Mouse (Mus musculus): ENCODE measurements around the gene Col5a1. TPM values are rescaled to one million over a fixed set of nuclear protein-coding genes. Genes with fewer than 3 reads are reported as not detected.

The Col5a1 gene
- total RNA-seq, 4 experiments from 2014 or later, result 5.5 to 9.9 (median 7.8) TPM

DNA sequence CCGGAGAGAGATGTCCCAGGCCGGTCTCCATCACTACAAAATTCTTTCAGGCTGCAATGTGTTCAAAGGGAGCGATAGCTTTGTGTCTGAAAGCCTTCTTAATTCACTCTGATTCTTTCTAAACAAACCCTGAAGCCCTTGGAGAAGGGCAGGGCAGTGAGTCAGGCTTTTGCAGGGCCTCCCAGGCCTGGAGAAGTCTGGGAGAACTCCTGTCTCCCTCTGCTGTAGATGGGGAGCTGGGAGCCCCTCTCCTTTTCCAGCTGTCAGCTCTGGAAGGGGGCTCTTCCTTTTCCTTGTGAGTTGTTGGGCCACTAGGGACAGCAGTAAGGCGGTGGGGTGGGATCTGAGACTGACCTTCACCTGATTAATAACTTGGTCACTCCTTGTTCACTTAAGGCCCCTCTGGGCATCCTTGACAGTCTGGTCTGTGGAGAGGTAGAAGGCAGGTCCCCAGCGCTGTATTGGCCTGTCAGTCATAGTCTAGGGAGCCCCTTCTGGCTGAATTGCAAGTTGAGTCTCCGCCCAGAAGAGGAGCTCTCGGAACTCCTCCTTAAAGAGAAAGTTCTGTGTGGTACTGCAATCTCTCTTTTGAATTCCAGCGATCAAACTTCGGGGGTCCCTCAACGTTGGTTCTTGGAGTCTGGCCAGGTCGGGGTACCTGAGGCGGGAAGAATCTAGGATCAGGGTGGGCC is 623 bp upstream of the Col5a1 start:
- no peak for DNase-seq (ENCODE audit: low spot score in 2 of 2)

- peak in 1 of 2 experiments; percentile 22 for DNase-seq (ENCODE audit: low spot score in 2 of 2)
These were observed 609 bp downstream of the Col5a1 start for GRCm38 (mm10) chr2:27886608-27887460.

GRCm38 (mm10) chr2:27887461-27888264 is 1.4 kb downstream of the Col5a1 start:
- peak in 1 of 2 experiments; percentile 11 for DNase-seq (ENCODE audit: low spot score in 2 of 2)

DNA sequence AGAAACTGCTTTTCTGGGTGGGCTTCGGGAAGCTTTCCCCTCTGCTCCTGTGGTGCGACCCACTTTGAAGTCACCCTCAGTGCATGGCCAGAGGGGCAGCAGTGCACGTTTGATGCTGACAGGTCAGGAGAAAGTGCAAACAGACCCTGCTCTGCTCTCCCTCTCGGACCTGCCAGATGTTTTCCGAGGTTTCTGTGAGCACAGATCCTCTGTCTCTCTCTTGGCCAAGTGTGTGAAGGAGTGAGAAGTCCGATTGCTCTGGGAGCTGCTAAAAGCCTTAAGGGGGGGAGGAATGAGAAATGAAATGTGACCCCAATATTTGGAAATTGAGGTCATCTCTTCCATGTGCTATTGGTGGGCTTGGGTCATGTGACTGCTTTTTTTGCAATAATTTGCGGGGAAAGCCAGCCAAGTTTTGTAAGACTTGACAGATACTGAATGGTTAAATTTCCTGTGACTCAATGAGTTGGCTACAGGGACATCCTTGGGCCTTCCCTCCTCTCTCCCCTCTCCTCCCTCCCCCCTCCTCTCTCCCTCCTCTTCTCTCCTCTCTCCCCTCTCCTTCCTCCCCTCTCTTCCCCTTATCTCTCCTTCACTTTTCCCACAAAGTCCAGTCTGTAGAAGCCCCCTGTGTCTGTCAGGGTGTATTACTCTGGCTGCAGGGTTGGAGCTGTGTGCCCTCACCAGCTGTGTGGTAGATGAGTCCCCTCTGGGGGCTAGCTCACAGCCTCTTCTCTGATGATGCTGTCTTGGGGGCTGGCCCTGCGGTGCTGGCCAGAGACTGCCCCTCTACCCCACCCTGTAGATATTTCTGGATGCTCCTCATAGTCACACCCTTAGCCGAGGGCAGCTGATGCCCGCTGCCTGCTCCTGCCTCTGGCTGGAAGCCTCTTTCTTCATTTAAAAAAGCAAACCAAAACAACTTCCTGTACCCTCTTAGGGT is 2.6 kb downstream of the Col5a1 start:
- DNase-seq (ENCODE audit: low spot score in 2 of 2), result peak; percentile 40 to 53

DNA sequence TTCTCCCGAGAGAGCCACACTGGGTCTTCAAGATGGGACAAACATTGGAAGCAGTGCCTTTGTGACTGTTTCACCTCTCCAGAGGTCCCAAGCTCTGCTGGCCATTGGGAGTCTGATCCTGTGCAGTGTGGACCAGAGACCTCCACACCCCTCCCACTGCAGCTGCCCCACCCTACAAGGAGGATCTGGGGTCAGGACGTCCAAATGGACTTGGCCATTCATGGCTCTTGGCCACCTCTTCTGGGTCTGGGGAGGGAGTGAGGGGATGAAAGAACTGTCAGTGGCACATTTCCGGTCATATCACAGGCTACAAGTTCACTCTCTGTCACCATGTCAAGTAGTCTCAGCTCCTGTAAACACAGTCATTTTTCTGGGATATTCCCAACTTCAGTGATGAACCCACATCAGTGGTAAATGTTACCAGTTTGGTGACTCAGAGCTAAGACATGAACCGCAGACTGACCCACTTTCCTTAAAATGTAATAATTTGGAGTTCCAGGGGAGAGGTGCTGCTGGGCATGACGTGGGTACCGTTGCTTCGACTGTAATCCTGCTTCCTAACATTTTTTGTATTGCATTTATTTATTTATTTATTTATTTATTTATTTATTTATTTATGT is 5.8 kb downstream of the Col5a1 start:
- no peak for DNase-seq (ENCODE audit: low spot score in 2 of 2)

- no peak for DNase-seq (ENCODE audit: low spot score in 2 of 2)
These were observed 6.8 kb downstream of the Col5a1 start for GRCm38 (mm10) chr2:27893015-27893414.

DNA sequence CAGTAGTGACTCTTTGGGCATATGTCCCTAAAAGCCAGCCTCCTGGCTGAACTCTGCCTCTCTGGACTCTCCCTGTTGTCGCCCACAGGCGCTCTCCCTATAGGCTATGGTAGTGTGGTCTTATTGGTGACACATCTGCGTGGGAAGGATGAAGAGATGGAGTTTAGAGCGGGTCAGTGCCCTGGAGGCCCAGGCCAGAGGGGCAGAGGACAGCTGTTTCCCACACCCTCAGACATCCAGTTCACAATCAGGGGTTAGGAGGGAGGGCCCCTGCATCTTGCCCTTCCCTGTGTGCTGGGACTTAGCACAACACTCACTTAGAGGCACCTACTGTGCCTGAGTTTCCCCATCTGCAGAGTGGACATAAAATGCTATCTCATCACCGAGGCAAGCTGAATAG is 8.8 kb downstream of the Col5a1 start:
- DNase-seq (ENCODE audit: low spot score in 2 of 2), result no peak

- no peak for DNase-seq (ENCODE audit: low spot score in 2 of 2)
These were observed 9.4 kb downstream of the Col5a1 start for GRCm38 (mm10) chr2:27895648-27896047.

GRCm38 (mm10) chr2:27897161-27897560 is 10.9 kb downstream of the Col5a1 start:
- DNase-seq (ENCODE audit: low spot score in 2 of 2), result peak; percentile 54 to 68

DNA sequence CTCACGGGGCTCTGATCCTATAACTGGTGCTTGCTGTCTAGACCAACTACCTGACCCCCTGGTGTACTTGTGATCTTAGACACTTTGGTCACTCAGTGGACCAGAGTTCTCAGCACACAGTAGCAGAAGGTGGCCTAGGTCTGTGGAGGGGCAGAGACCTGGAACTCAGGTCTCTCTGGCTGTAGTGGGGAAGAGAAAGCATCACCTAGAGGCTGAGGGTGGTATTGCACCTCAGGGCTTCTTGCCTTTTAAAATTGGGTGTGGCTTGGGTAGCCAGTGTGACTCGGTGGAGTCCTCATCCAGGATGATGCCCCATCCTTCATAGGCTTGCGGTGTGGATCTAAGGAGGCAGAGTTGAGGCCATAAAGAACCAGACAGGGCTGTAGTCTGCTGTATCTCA is 13.7 kb downstream of the Col5a1 start:
- DNase-seq (ENCODE audit: low spot score in 2 of 2), result peak; percentile 39 to 42

GRCm38 (mm10) chr2:27901076-27901475 is 14.9 kb downstream of the Col5a1 start:
- peak; percentile 25 to 34 for DNase-seq (ENCODE audit: low spot score in 2 of 2)

DNA sequence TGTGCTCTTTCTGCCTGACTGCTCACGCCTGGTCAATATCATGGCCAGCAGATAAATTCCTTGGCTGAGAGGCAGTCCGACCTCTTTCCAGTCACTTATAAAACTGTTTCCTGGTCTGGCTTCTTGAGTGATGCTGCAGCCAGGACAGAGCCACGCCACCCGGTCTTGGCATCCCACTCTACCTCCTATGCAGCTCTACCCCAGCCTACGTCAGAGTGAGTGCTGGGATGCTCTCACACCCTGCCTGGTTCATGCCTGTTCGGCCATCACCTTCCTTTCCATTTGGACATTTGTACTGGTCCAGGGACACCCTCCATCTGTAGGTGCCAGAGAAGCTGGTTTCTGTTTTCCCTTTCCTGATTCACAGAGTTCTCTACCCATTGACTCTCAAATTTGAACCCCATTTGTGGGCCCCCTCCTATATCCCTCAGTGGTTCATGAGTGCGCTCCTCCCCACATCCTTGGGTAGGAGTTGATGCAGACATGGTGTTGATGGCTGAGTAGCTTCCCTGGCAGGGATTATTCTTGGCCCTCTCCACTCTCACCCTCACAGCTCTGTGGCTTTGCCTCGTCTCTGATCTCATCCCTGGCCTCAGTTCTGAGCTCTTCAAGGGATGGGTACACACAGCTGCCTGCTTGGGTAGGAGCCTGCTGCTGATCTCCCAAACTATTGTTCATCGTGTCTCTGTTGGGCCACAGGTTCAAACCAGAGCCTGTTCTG is 15.5 kb downstream of the Col5a1 start:
- DNase-seq (ENCODE audit: low spot score in 2 of 2), result no peak

DNA sequence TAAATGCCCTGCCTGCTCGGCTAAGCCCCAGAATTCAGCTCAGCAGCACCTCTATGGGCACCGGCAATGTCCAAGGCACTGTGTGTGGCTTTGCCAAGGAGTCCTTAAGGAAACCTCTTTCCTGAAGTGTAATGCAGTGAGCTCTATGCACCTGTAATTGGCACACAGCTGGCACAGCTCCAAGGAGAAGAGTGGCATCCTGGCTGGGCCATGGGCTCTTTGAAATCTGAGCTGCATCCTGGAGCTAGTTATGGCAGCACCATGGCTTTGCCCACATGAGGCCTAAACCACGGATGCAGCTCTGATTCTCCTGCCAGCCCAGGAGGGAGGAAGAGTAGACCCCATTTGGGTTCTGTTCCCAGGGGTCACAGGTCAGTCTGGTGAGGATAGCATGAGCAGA is 16.1 kb downstream of the Col5a1 start:
- no peak for DNase-seq (ENCODE audit: low spot score in 2 of 2)

DNA sequence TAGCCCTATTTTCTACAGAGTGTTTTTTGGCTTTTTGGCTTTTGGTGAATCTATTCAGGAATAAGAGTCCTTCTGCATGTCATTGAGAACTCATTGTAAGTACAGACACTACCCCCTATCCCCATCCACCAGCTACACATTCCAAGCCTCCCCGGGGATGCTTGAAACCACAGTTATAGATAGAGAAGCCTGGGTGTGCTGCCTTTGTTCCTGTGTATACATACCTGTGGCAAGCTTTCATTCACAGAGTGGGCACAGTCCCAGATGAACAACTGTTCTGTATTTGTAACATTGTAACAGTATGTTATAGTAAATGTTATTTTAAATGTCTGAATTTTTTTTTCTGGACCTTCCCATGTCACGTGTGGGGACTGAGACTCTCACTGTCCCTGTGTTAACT is 19.2 kb downstream of the Col5a1 start:
- no peak for DNase-seq (ENCODE audit: low spot score in 2 of 2)

DNA sequence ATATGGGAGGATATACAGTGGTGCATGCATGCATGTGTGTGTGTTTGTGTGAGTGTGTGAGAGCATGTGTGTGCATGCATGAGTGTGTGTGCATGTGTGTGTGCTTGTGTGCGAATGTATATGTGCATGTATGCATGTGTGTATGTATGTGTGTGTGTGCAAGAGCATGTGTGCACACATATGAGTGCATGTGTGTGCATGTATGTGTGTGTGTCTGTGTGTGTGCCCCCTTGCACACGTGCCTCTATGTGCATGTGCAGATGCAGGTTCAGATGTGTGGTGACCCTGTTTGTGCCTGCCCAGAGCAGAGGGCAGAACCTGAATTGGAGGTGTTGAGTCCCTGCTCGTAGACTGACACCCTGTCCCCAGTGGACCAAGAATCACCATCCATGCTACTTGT is 24.3 kb downstream of the Col5a1 start:
- DNase-seq (ENCODE audit: low spot score in 2 of 2), result no peak

- DNase-seq (ENCODE audit: low spot score in 2 of 2), result no peak
These were observed 26.5 kb downstream of the Col5a1 start for GRCm38 (mm10) chr2:27912546-27913275.

DNA sequence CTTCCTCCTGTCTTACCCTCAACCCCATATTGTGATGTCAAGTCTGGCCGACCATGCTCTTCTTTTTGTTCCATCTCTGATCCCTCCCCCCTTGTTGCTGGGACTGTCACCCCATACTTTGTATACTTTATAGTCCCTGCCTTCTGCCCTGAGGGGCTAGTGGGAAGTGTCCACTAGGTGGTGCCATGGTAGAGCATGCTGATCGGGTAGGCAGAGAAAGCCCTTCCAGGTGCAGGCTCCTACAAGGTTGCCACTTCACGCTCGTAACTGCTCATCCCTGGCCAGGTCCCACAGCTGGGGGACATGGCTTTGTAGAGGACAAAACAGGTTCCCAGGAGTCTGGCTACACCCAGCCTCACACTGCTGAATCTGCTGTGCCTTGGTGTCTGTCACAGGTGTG is 29.5 kb downstream of the Col5a1 start:
- DNase-seq (ENCODE audit: low spot score in 2 of 2), result no peak

DNA sequence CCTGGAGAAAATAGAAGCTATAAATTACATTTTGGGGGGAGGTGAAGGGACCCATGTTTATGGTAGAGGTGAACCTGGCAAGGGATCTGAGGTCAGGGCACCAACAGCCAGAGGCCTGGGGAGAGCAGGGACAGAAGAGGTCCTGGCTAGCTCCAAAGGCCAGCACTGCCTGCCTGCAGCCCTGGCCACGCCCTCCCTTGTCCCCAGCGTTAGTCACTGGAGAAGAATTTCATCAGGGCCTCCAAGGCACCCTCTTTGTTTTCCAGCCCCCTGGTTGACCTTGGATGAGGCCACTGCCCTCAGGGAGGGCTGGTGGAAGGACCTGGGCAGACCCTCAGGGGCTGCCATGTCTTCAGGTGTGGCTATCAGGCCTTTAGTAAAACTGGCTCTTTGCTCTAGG is 30.1 kb downstream of the Col5a1 start:
- peak in 1 of 2 experiments; percentile 39 for DNase-seq (ENCODE audit: low spot score in 2 of 2)

DNA sequence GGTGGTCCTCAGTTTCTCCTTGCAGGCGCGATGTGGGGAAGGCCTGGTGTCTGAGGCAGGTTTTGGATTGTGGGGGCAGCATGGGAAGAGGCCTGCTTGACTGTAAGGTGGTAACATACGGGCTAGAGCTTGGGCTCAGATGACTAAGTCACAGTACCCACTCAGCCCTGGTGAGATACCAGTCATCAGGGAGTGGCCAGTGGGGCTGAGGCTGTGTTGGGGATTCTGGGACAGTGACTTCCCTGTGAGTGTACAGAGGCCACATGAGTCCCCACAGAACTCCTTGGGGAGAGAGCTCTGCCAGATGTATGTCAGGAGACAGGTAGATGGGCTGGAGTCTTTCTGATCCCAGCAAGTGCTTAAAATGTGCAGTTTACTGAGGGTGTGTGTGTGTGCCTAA is 31.0 kb downstream of the Col5a1 start:
- no peak for DNase-seq (ENCODE audit: low spot score in 2 of 2)
